In genomic region chr7:45573954-45574353, GRCm38 (mm10) we compare ENCODE assay signal across 17 mouse cellular contexts. TPM values are rescaled to one million over a fixed set of nuclear protein-coding genes. Genes with fewer than 3 reads are reported as not detected.
DNase-seq lines count a peak whose midpoint lies in the region; ATAC-seq lines count a peak whose summit lies in the region.
"Had no signal": no experiment of that assay in that cellular context is flagged by ENCODE, and none has a peak within 500 bp of the region (broad histone marks: within the 10 kb centered on the region; RNA-seq: fewer than 3 reads in every experiment).

No protein-coding gene starts in this region.

- H3K4me2 ChIP-seq in heart, embryonic 13.5 days, result no peak overlapping the region
- H3K4me2 ChIP-seq in intestine, embryonic 15.5 days (replicated peaks), result peak overlapping the region; percentile 53
- H3K4me2 ChIP-seq in liver, embryonic 12.5 days, result peak overlapping the region; percentile 36
- H3K4me2 ChIP-seq: heart, embryonic 12.5 days; hindbrain, embryonic 15.5 days; limb, embryonic 12.5 days had no signal

- H3K4me1 ChIP-seq in heart, embryonic 13.5 days, result peaks cover 36% of the 10 kb centered on the region
- H3K4me1 ChIP-seq in intestine, embryonic 15.5 days (replicated peaks), result peaks cover 13% of the 10 kb centered on the region
- peaks cover 50% of the 10 kb centered on the region for H3K4me1 ChIP-seq in liver, embryonic 12.5 days

- peaks cover 38% of the 10 kb centered on the region for H3K36me3 ChIP-seq in heart, embryonic 13.5 days
- H3K36me3 ChIP-seq in intestine, embryonic 15.5 days, result 0 out of 2 replicates have a peak, but pooled peaks cover 5% of the 10 kb centered on the region
- peaks cover 48% of the 10 kb centered on the region for H3K36me3 ChIP-seq in liver, embryonic 12.5 days
- H3K36me3 ChIP-seq: hindbrain, embryonic 15.5 days had no signal

- WGBS in heart, embryonic 13.5 days, result 75% methylated on average over 8 of the region's 8 CpGs
- 67% methylated on average over 8 of the region's 8 CpGs for WGBS in intestine, embryonic 15.5 days
- WGBS in liver, embryonic 12.5 days (ENCODE audit: insufficient replicate concordance), result 65% methylated on average over 8 of the region's 8 CpGs

- peak overlapping the region; percentile 50; the same call in 1 of the 2 replicates for H3K9ac ChIP-seq in heart, embryonic 13.5 days
- H3K9ac ChIP-seq in intestine, embryonic 15.5 days, result no peak overlapping the region
- H3K9ac ChIP-seq in liver, embryonic 12.5 days, result peak overlapping the region; percentile 24; the same call in 1 of the 2 replicates
- H3K9ac ChIP-seq: heart, embryonic 12.5 days; hindbrain, embryonic 15.5 days; limb, embryonic 12.5 days had no signal

- H3K27me3 ChIP-seq in heart, embryonic 13.5 days (replicated peaks), result no peaks in the 10 kb centered on the region
- no peaks in the 10 kb centered on the region for H3K27me3 ChIP-seq in intestine, embryonic 15.5 days (replicated peaks)
- H3K27me3 ChIP-seq in liver, embryonic 12.5 days (replicated peaks), result no peaks in the 10 kb centered on the region
- H3K27me3 ChIP-seq: heart, embryonic 12.5 days; hindbrain, embryonic 15.5 days; limb, embryonic 12.5 days had no signal

- no peaks in the 10 kb centered on the region for H3K9me3 ChIP-seq in heart, embryonic 13.5 days
- no peaks in the 10 kb centered on the region for H3K9me3 ChIP-seq in intestine, embryonic 15.5 days
- no peaks in the 10 kb centered on the region for H3K9me3 ChIP-seq in liver, embryonic 12.5 days (replicated peaks)
- H3K9me3 ChIP-seq: heart, embryonic 12.5 days; hindbrain, embryonic 15.5 days; limb, embryonic 12.5 days had no signal

- no peak for ATAC-seq in heart, embryonic 13.5 days (ENCODE audit: extremely low read depth, insufficient number of reproducible peaks, low FRiP score, low TSS enrichment)
- no peak for ATAC-seq in intestine, embryonic 15.5 days
- ATAC-seq in liver, embryonic 12.5 days, result no peak

- H3K27ac ChIP-seq in heart, embryonic 13.5 days (replicated peaks), result no peak overlapping the region
- H3K27ac ChIP-seq in intestine, embryonic 15.5 days, result no peak overlapping the region
- no peak overlapping the region; the same call in 1 of the 2 replicates for H3K27ac ChIP-seq in liver, embryonic 12.5 days
- H3K27ac ChIP-seq: hindbrain, embryonic 15.5 days; limb, embryonic 12.5 days; macrophage had no signal

- no peak overlapping the region for H3K4me3 ChIP-seq in heart, embryonic 13.5 days
- H3K4me3 ChIP-seq in intestine, embryonic 15.5 days (replicated peaks), result peak overlapping the region; percentile 27; the same call in 1 of the 2 replicates
- peak overlapping the region; percentile 39 for H3K4me3 ChIP-seq in liver, embryonic 12.5 days
- H3K4me3 ChIP-seq: heart, embryonic 12.5 days; hindbrain, embryonic 15.5 days; limb, embryonic 12.5 days had no signal

- DNase-seq in heart, postnatal 4 days, result no peak
- DNase-seq in thymus, postnatal 10 days (ENCODE audit: low spot score in 2 of 2), result peak; percentile 64 to 71
- DNase-seq in cerebellum, adult 11-12 months, result no peak
- no peak for DNase-seq in spleen, postnatal 10 days (ENCODE audit: low spot score in 2 of 2)
- no peak for DNase-seq in retina, embryonic 14.5 days (ENCODE audit: low spot score)
- DNase-seq: adrenal gland, postnatal 10 days; layer of hippocampus, postnatal 36 days had no signal

RNA-seq across cellular contexts. Expression of gene Bcat2, which starts 4.0 kb away (rescaled TPM):
- polyA plus RNA-seq in heart, embryonic 13.5 days (2015; fragmentation: Nextera tagmentation; extraction: Ambion mirVana), result 65.4 and 66.3 TPM in 2 replicates
- total RNA-seq in heart, postnatal 4 days (2021), result 10 to 100 TPM; 56.1 to 64.7 TPM
- polyA plus RNA-seq in intestine, embryonic 15.5 days (2015; fragmentation: Nextera tagmentation; extraction: Ambion mirVana), result 59.5 and 67.6 TPM in 2 replicates
- polyA plus RNA-seq in liver, embryonic 12.5 days (2016; fragmentation: Nextera tagmentation; extraction: Ambion mirVana), result 50.4 and 54.7 TPM in 2 replicates

RNA-seq across cellular contexts. Expression of gene Hsd17b14, which starts 19.3 kb away (rescaled TPM):
- 0.43 and 0.52 TPM in 2 replicates for polyA plus RNA-seq in heart, embryonic 13.5 days (2015; fragmentation: Nextera tagmentation; extraction: Ambion mirVana)
- total RNA-seq in heart, postnatal 4 days (2021), result under 1 TPM in 1 of 2 experiments, not detected in 1; 0.20 TPM
- 2.1 and 2.8 TPM in 2 replicates for polyA plus RNA-seq in intestine, embryonic 15.5 days (2015; fragmentation: Nextera tagmentation; extraction: Ambion mirVana)
- polyA plus RNA-seq in liver, embryonic 12.5 days (2016; fragmentation: Nextera tagmentation; extraction: Ambion mirVana), result 1.5 and 1.8 TPM in 2 replicates
- total RNA-seq: monocyte, adult 5-6 weeks had no signal

RNA-seq across cellular contexts. Expression of gene Fgf21, which starts 41.3 kb away (rescaled TPM):
- not detected in 2 replicates for polyA plus RNA-seq in heart, embryonic 13.5 days (2015; fragmentation: Nextera tagmentation; extraction: Ambion mirVana)
- not detected for total RNA-seq in heart, postnatal 4 days (2021)
- 0.18 and 0.30 TPM in 2 replicates for polyA plus RNA-seq in intestine, embryonic 15.5 days (2015; fragmentation: Nextera tagmentation; extraction: Ambion mirVana)
- not detected in 2 replicates for polyA plus RNA-seq in liver, embryonic 12.5 days (2016; fragmentation: Nextera tagmentation; extraction: Ambion mirVana)
- total RNA-seq: gastrocnemius, adult 18-20 months; layer of hippocampus, postnatal 36 days; monocyte, adult 5-6 weeks had no signal
- polyA plus RNA-seq: cortical plate, adult 2 months; heart, embryonic 12.5 days; hindbrain, embryonic 15.5 days; limb, embryonic 12.5 days; macrophage had no signal

RNA-seq across cellular contexts. Expression of gene Fut1, which starts 43.1 kb away (rescaled TPM):
- polyA plus RNA-seq in heart, embryonic 13.5 days (2015; fragmentation: Nextera tagmentation; extraction: Ambion mirVana), result not detected in 2 replicates
- total RNA-seq in heart, postnatal 4 days (2021), result not detected
- 0.38 and 0.73 TPM in 2 replicates for polyA plus RNA-seq in intestine, embryonic 15.5 days (2015; fragmentation: Nextera tagmentation; extraction: Ambion mirVana)
- 0.15 TPM in 1 of 2 replicates, not detected in the other for polyA plus RNA-seq in liver, embryonic 12.5 days (2016; fragmentation: Nextera tagmentation; extraction: Ambion mirVana)
- total RNA-seq: gastrocnemius, adult 18-20 months; layer of hippocampus, postnatal 36 days; monocyte, adult 5-6 weeks had no signal
- polyA plus RNA-seq: heart, embryonic 12.5 days; hindbrain, embryonic 15.5 days; limb, embryonic 12.5 days; macrophage had no signal

RNA-seq across cellular contexts. Expression of gene Izumo1, which starts 47.7 kb away (rescaled TPM):
- polyA plus RNA-seq in heart, embryonic 13.5 days (2015; fragmentation: Nextera tagmentation; extraction: Ambion mirVana), result 0.11 and 0.19 TPM in 2 replicates
- total RNA-seq in heart, postnatal 4 days (2021), result under 1 TPM; 0.56 to 0.60 TPM
- polyA plus RNA-seq in intestine, embryonic 15.5 days (2015; fragmentation: Nextera tagmentation; extraction: Ambion mirVana), result 0.13 TPM in 1 of 2 replicates, not detected in the other
- 0.20 and 0.23 TPM in 2 replicates for polyA plus RNA-seq in liver, embryonic 12.5 days (2016; fragmentation: Nextera tagmentation; extraction: Ambion mirVana)
- total RNA-seq: gastrocnemius, adult 18-20 months; layer of hippocampus, postnatal 36 days; monocyte, adult 5-6 weeks had no signal
- polyA plus RNA-seq: macrophage had no signal

Comparison
In these comparisons a context has a peak if more than half of its experiments do, and no peak if none do; other contexts are left out.
1. DNase-seq: peak in thymus, postnatal 10 days (2 of 2); none in heart, postnatal 4 days (single experiment), cerebellum, adult 11-12 months (single experiment), spleen, postnatal 10 days (0 of 2) and retina, embryonic 14.5 days (single experiment).